Mouse (Mus musculus): Measurements from ENCODE around the gene Mylpf.

The Mylpf gene

GRCm38 (mm10) chr7:127259186-127259905 lies 50.7 kb downstream of the Mylpf start:
- no peak for DNase-seq (ENCODE audit: low read depth, low spot score)

- peak; percentile 96 for DNase-seq (ENCODE audit: low read depth, low spot score)
These were observed 51.8 kb downstream of the Mylpf start, which contains the start of gene Dctpp1 for GRCm38 (mm10) chr7:127260309-127261111. Gene Dctpp1, minus strand, starts transcription at chr7:127260709.

- no peak for DNase-seq (ENCODE audit: low read depth, low spot score)
These were observed 53.7 kb downstream of the Mylpf start for GRCm38 (mm10) chr7:127262218-127262961.

- no peak for DNase-seq (ENCODE audit: low read depth, low spot score)
These were observed 54.8 kb downstream of the Mylpf start for GRCm38 (mm10) chr7:127263526-127263925.
